Mouse (Mus musculus): ENCODE data around the gene Gm4871. TPM values are rescaled to one million over a fixed set of nuclear protein-coding genes. Genes with fewer than 3 reads are reported as not detected.

The Gm4871 gene
- polyA plus RNA-seq (2014; fragmentation: Illumina TruSeq; extraction: RNeasy Lipid Tissue Mini Kit (QIAGEN cat#74804); ENCODE audit: low read depth, low replicate concordance): not detected

DNA sequence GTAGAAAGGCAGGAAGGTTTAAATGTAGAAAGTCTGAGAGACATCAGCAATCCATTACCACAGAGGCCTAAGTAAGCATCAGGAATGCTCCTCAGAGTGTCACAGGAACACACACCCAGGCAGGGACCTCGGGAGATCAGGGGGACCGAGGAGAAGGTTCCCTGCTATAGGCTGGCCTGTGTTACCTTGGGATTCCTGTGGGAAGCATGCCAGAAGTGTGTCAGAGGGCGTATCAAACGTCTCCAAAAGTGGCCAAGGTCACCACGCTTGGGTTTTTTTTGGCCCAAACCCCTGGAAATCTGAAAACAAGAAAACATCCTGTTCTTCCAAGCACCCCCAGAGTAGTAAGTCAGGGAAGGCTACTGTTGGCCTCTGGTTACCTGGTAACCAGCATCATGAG lies at the start of gene Gm4871:
Gm4871 (minus strand) TSS at position 364 of the 400 bp plus-strand sequence.

GRCm38 (mm10) chr5:145042690-145043089 lies 10.1 kb upstream of the Gm4871 start, which contains the start of gene 1700018F24Rik:
TSS of gene 1700018F24Rik (plus strand) at chr5:145042990.

Other genes starting within 250 kb of the Gm4871 start
- gene Smurf1, start 66.9 kb downstream of the Gm4871 start, polyA plus RNA-seq (2014; fragmentation: Illumina TruSeq; extraction: RNeasy Lipid Tissue Mini Kit (QIAGEN cat#74804); ENCODE audit: low read depth, low replicate concordance): 10.9 TPM
- not detected for gene 1700018F24Rik, start 10.2 kb upstream of the Gm4871 start, polyA plus RNA-seq (2014; fragmentation: Illumina TruSeq; extraction: RNeasy Lipid Tissue Mini Kit (QIAGEN cat#74804); ENCODE audit: low read depth, low replicate concordance)
- gene Arpc1a, start 51.1 kb upstream of the Gm4871 start, polyA plus RNA-seq (2014; fragmentation: Illumina TruSeq; extraction: RNeasy Lipid Tissue Mini Kit (QIAGEN cat#74804); ENCODE audit: low read depth, low replicate concordance): 21.0 TPM
- not detected for gene Kpna7, start 51.3 kb upstream of the Gm4871 start, polyA plus RNA-seq (2014; fragmentation: Illumina TruSeq; extraction: RNeasy Lipid Tissue Mini Kit (QIAGEN cat#74804); ENCODE audit: low read depth, low replicate concordance)
- gene Arpc1b, start 81.5 kb upstream of the Gm4871 start, polyA plus RNA-seq (2014; fragmentation: Illumina TruSeq; extraction: RNeasy Lipid Tissue Mini Kit (QIAGEN cat#74804); ENCODE audit: low read depth, low replicate concordance): 84.1 TPM
- 25.1 TPM for gene Pdap1, start 107.5 kb upstream of the Gm4871 start, polyA plus RNA-seq (2014; fragmentation: Illumina TruSeq; extraction: RNeasy Lipid Tissue Mini Kit (QIAGEN cat#74804); ENCODE audit: low read depth, low replicate concordance)
- gene Bud31, start 107.6 kb upstream of the Gm4871 start, polyA plus RNA-seq (2014; fragmentation: Illumina TruSeq; extraction: RNeasy Lipid Tissue Mini Kit (QIAGEN cat#74804); ENCODE audit: low read depth, low replicate concordance): 230 TPM
- 0.66 TPM for gene Ptcd1, start 134.4 kb upstream of the Gm4871 start, polyA plus RNA-seq (2014; fragmentation: Illumina TruSeq; extraction: RNeasy Lipid Tissue Mini Kit (QIAGEN cat#74804); ENCODE audit: low read depth, low replicate concordance)
- 2.6 TPM for gene Cpsf4, start 134.5 kb upstream of the Gm4871 start, polyA plus RNA-seq (2014; fragmentation: Illumina TruSeq; extraction: RNeasy Lipid Tissue Mini Kit (QIAGEN cat#74804); ENCODE audit: low read depth, low replicate concordance)
- gene Atp5j2, start 159.3 kb upstream of the Gm4871 start, polyA plus RNA-seq (2014; fragmentation: Illumina TruSeq; extraction: RNeasy Lipid Tissue Mini Kit (QIAGEN cat#74804); ENCODE audit: low read depth, low replicate concordance): 26.2 TPM
- 2.3 TPM for gene Zkscan14, start 169.1 kb upstream of the Gm4871 start, polyA plus RNA-seq (2014; fragmentation: Illumina TruSeq; extraction: RNeasy Lipid Tissue Mini Kit (QIAGEN cat#74804); ENCODE audit: low read depth, low replicate concordance)
- 6.8 TPM for gene Zkscan5, start 171.8 kb upstream of the Gm4871 start, polyA plus RNA-seq (2014; fragmentation: Illumina TruSeq; extraction: RNeasy Lipid Tissue Mini Kit (QIAGEN cat#74804); ENCODE audit: low read depth, low replicate concordance)
- gene Zfp655, start 199.0 kb upstream of the Gm4871 start, polyA plus RNA-seq (2014; fragmentation: Illumina TruSeq; extraction: RNeasy Lipid Tissue Mini Kit (QIAGEN cat#74804); ENCODE audit: low read depth, low replicate concordance): 88.7 TPM
- gene Zscan25, start 247.7 kb upstream of the Gm4871 start, polyA plus RNA-seq (2014; fragmentation: Illumina TruSeq; extraction: RNeasy Lipid Tissue Mini Kit (QIAGEN cat#74804); ENCODE audit: low read depth, low replicate concordance): not detected

Data from sigmoid colon, adult 10 weeks (tissue).